Mouse (Mus musculus) colon, adult 2 months (tissue): ENCODE measurements around the gene Atp1b2. TPM values are rescaled to one million over a fixed set of nuclear protein-coding genes. Genes with fewer than 3 reads are reported as not detected.

ENCODE experiments used
- polyA plus RNA-seq: library from polyadenylated mRNA; depleted of rRNA; stranded (reverse); fragments of >200 nt; gene quantifications from 2 replicates; pipeline ENCODE4 v1.2.3, GENCODE M21; 2012; rRNA removed

Atp1b2 gene
- polyA plus RNA-seq = 6.2 and 6.3 TPM in 2 replicates

DNA sequence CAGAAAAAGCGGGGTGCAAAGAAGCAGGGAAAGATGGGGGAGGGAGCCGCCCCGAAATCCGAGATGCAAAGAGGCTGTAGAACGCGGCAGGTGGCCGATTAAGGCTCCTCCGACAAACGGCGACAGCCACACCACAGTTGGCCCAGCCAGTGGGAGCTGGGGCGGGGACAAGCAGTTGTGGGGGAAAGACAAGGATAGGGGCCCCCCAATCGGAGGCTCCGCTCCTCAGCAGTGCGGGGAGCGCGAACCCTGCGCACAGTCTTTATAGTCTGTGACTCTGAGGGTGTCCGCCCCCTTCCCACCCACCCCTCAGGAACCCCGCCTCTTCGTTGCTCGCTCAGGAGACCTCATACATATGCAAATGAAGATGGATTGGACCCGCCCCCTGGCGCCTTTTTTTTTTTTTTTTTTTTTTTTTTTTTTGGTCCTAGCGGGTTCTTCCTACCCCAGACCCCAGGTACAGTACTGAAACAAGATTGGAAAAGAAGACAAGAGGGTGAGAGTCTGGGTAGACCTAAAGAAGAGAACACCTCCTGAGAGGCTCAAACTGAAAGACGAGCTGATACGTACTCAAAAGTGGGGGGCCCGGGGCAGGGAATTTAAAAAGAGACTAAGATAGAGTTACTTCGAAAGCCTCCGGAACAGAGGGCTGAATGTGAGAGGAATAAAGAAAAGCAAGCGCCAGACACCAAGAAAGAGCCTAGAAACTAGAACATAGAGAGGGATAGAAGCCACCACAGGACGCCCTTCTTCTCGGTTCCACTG lies at the start of gene Atp1b2:
Atp1b2 (minus strand) TSS at position 217 of the 765 bp plus-strand sequence.

DNA sequence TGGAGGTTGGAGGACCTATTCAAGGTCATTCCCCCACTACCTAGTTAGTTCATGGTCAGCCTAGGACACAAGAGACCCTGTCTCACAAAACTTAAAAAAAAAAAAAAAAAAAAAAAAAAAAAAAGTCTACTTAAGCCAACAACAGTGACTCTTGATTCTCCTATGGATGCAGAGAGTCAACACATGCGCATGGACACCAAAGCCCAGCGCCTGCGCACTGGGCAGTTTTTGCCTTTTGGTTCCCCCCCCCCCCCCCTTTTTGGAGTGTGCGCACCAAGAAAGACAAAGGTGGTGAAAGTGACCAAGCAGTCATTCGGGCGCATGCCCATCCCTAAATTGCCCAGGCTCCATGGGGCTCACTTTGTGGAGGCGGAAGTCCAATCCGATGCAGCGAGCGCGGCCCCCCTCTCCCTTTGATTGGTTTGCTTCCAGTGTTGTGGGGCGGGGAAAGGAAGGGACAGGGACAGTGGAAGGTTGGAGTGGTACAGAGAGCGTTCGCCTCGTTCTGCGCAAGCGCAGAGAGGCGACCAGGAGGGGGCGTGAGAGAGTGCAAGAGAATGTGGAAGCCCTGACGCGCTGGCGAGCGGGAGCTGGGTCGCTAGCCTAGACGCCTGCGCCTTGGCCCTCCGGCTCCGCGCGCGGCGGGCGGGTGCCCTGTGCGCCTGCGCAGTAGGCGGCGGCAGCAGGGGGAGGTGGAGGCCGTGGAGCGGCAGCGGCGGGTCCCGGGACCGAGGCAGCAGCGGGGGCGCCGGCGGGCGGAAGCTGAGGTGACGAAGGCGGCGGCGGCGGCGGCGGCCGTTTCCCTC lies 26.7 kb upstream of the Atp1b2 start, which contains the start of gene Fxr2:
Fxr2 (plus strand) TSS at position 707 of the 806 bp plus-strand sequence.

DNA sequence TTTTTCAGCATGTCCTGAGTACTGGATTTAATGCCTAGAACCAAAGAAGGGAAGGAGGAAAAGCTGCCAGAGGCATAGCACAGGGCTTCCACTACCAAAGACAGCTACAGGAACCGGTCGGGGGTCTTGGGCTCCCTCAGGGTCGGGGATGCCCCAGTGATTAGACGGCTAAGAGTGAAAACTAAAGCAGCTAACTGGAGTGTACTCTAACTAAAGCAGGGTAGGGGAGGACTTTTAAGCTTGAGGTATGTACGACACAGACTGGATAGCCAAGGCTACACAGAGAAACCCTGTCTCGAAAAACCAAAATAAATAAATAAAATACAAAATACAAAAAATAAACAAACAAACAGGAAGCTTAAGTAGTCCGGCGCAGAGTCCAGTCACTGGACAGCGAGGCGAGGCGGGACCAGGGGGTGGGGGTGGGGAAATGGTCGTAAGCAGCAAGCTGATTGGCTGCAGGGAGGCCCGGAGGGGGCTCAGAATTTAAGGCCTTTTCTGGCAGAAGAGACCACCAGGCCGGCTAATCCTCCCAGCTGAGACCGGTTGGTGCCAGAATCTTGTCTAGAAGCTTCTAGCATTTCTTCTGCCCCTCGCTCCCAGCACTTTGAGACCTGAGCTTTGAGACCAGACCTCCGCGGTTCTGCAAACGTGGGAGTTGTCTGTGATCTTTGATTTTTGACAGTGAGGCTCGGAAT lies 16.0 kb upstream of the Atp1b2 start, which contains the start of gene Sat2:
Sat2 (plus strand) TSS at position 454 of the 698 bp plus-strand sequence.

DNA sequence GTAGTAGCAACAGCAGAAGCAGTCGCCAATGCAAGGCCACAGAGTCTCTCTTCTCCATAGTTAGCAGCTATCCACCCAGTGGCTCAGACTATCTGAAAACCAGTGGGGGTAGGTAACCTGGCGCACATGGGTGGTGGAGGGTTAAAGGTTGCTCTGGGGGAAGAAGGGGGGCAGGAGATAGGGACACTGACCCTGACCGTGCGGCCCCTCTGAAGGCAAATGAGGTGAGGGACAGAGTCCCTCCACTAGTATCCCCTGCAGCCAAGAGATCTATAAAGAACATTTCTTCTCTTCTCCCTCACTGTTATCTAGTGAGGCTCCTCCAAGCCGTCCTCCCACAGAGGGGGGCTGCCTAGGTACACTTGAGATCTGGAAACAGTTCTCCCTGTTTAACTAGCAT lies 12.1 kb upstream of the Atp1b2 start, which contains the start of gene Shbg:
Shbg (minus strand) TSS at position 101 of the 400 bp plus-strand sequence.

DNA sequence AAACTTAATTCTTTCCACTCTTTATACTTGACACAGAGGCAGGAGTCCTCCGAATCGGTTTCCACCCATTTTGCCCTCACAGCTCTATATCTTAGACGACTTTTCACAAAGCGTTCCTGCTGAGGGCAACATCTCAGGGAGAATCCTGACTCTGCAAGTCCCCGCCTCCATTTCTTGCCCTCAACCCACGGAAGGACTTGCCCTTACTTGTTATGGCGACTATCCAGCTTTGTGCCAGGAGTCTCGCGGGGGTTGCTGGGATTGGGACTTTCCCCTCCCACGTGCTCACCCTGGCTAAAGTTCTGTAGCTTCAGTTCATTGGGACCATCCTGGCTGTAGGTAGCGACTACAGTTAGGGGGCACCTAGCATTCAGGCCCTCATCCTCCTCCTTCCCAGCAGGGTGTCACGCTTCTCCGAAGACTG lies 25.6 kb downstream of the Atp1b2 start, which contains the start of the genes Wrap53 and Trp53:
Wrap53 (minus strand) TSS at position 165 of the 424 bp plus-strand sequence.
Trp53 (plus strand) TSS at position 269 of the 424 bp plus-strand sequence.

DNA sequence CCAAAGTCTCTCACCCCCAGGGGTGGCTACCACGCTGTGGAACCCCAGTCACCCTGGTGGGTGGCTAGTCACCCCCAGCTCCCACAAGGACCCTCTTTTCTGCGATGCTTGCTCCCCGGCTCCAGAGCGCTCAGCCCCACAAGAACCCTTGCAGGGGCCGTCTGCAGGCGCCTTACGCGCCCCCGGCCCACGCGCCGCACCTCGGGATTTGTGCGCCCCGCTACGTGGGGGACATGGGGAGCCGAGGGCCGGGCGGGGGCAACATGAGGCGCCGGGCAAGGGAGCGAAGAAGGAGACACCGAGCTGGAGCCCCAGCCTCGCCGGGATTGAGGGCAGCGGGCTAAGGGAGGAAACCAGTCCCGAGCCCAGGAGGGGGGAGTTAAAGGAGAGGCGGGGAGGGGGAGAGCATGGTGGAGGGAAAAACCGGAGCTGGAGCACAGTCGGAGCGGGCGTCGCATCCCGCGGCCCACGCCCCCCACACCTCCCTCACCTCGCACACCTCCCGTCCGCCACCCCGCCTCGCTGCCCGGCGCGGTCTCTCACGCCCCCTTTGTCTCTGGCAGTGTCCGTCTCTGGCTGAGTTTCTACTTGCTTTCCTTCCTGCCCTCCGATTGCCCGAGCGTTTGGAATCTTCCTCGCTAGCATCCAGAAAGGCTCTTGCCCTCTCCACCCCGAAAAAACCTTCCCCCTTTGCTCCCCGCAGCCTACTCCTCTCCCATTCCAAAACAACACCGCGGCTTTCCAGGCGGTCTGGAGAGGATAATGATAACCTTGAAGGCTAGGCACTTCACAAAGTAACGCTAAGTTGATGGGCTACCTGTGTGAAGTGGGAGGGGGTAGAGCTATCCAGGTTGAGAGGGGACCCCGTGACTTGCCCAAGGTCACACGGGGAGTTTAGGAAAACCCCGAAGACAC lies 45.6 kb downstream of the Atp1b2 start, which contains the start of gene Efnb3:
Efnb3 (minus strand) TSS at position 355 of the 915 bp plus-strand sequence.

Other genes starting within 250 kb of the Atp1b2 start
- gene Chd3, start 236.5 kb downstream of the Atp1b2 start, polyA plus RNA-seq = 101 and 103 TPM in 2 replicates
- 150 and 174 TPM in 2 replicates for gene Naa38, start 210.5 kb downstream of the Atp1b2 start, polyA plus RNA-seq
- gene Cyb5d1, start 210.3 kb downstream of the Atp1b2 start, polyA plus RNA-seq = 10.1 and 11.7 TPM in 2 replicates
- 12.4 and 25.4 TPM in 2 replicates for gene Tmem88, start 207.7 kb downstream of the Atp1b2 start, polyA plus RNA-seq
- 15.5 and 18.5 TPM in 2 replicates for gene Kdm6b, start 192.3 kb downstream of the Atp1b2 start, polyA plus RNA-seq
- 0.44 and 0.93 TPM in 2 replicates for gene Dnah2, start 56.8 kb downstream of the Atp1b2 start, polyA plus RNA-seq
- 1.1 and 1.8 TPM in 2 replicates for gene Efnb3, start 45.7 kb downstream of the Atp1b2 start, polyA plus RNA-seq
- 13.9 and 18.2 TPM in 2 replicates for gene Wrap53, start 25.7 kb downstream of the Atp1b2 start, polyA plus RNA-seq
- 69.1 and 71.7 TPM in 2 replicates for gene Trp53, start 25.6 kb downstream of the Atp1b2 start, polyA plus RNA-seq
- gene Shbg, start 12.0 kb upstream of the Atp1b2 start, polyA plus RNA-seq = not detected in 2 replicates
- 1.3 and 1.8 TPM in 2 replicates for gene Sat2, start 16.1 kb upstream of the Atp1b2 start, polyA plus RNA-seq
- gene Fxr2, start 27.0 kb upstream of the Atp1b2 start, polyA plus RNA-seq = 40.4 and 45.3 TPM in 2 replicates
- not detected in 2 replicates for gene Sox15, start 49.4 kb upstream of the Atp1b2 start, polyA plus RNA-seq
- 97.9 and 102 TPM in 2 replicates for gene Mpdu1, start 56.7 kb upstream of the Atp1b2 start, polyA plus RNA-seq
- gene Cd68, start 60.2 kb upstream of the Atp1b2 start, polyA plus RNA-seq = 16.9 and 23.1 TPM in 2 replicates
- 190 and 192 TPM in 2 replicates for gene Eif4a1, start 66.5 kb upstream of the Atp1b2 start, polyA plus RNA-seq
- gene Senp3, start 76.1 kb upstream of the Atp1b2 start, polyA plus RNA-seq = 37.8 and 38.7 TPM in 2 replicates
- gene Tnfsf13, start 79.8 kb upstream of the Atp1b2 start, polyA plus RNA-seq = 15.1 and 20.9 TPM in 2 replicates
- gene Tnfsf12, start 89.9 kb upstream of the Atp1b2 start, polyA plus RNA-seq = 26.3 and 32.5 TPM in 2 replicates
- gene Tnfsfm13, start 90.2 kb upstream of the Atp1b2 start, polyA plus RNA-seq = 5.2 and 5.7 TPM in 2 replicates
- gene Polr2a, start 152.7 kb upstream of the Atp1b2 start, polyA plus RNA-seq = 19.8 and 20.0 TPM in 2 replicates
- gene Slc35g3, start 156.0 kb upstream of the Atp1b2 start, polyA plus RNA-seq = 0.33 TPM in 1 of 2 replicates, not detected in the other
- 37.2 and 40.3 TPM in 2 replicates for gene Zbtb4, start 160.0 kb upstream of the Atp1b2 start, polyA plus RNA-seq
- gene Chrnb1, start 190.0 kb upstream of the Atp1b2 start, polyA plus RNA-seq = 5.7 and 8.7 TPM in 2 replicates
- 6.4 and 6.9 TPM in 2 replicates for gene Fgf11, start 195.9 kb upstream of the Atp1b2 start, polyA plus RNA-seq
- 45.7 and 55.0 TPM in 2 replicates for gene Tmem102, start 199.7 kb upstream of the Atp1b2 start, polyA plus RNA-seq
- not detected in 2 replicates for gene Gm39566, start 209.4 kb upstream of the Atp1b2 start, polyA plus RNA-seq
- not detected in 2 replicates for gene Spem2, start 212.5 kb upstream of the Atp1b2 start, polyA plus RNA-seq
- 0.22 TPM in 1 of 2 replicates, not detected in the other for gene Spem1, start 216.2 kb upstream of the Atp1b2 start, polyA plus RNA-seq
- 19.8 and 19.9 TPM in 2 replicates for gene Nlgn2, start 231.8 kb upstream of the Atp1b2 start, polyA plus RNA-seq
- 153 and 198 TPM in 2 replicates for gene Tmem256, start 232.6 kb upstream of the Atp1b2 start, polyA plus RNA-seq
- 55.2 and 58.3 TPM in 2 replicates for gene Plscr3, start 240.4 kb upstream of the Atp1b2 start, polyA plus RNA-seq